Mouse (Mus musculus) thymus, postnatal 4 days (tissue): Measurements from ENCODE around the gene Gria1.

Experiments used
- DNase-seq: peaks from one replicate; pipeline ENCODE4 v3.0.0; 2021

Gria1 gene

DNA sequence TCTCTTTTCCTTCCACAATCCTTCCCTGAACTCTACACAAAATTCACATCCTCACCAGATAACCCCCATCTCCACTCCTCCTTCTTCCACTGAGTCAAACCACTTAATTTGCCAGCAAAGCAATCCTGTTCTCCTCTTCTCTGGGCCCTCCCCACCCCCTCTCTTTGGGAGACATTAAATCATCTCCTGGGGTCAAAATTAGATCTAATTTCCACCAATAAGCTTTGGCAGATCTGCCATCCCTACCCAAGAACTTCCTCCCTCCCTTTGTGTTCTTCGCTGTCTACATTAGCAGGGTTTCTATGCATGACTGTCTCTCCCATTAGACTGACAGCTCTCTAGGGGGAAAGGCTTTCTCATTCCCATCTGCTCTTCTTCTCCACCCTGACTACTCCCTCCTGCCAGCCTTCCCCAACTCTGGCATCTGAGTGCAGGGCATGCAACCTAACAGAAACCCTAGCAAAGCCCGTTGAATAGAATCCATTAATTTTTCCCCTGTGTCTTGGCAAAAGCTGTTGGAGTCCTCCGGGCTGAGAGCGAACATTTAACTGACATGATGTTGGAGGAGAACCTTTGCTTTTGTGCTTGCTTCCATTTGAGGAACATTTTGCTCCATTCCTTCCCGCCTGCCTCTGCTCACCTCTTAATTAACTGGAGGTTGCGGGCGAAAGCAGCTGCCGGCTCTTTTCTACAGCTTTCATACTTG, 59.2 kb downstream of the Gria1 start:
- DNase-seq = no peak

DNA sequence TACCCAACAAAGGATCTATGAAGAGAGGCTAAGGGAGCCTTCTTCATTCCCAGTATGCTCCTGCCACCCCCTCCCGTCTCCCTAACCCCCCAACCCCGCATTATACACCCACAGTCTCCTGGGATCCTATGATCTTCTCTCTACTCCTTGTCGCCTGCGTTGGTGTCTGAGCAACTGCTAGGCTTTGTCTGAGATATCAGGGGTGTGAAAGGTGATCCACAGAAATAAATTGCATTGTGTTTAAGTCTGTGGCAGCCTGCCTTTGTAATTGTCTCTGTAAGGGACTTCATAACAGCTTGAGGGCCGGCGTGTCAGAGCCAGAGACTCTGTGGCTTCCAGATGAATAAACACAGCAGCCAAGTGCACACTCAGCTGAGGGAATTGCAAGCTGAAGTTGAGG, 61.0 kb downstream of the Gria1 start:
- DNase-seq = no peak

DNA sequence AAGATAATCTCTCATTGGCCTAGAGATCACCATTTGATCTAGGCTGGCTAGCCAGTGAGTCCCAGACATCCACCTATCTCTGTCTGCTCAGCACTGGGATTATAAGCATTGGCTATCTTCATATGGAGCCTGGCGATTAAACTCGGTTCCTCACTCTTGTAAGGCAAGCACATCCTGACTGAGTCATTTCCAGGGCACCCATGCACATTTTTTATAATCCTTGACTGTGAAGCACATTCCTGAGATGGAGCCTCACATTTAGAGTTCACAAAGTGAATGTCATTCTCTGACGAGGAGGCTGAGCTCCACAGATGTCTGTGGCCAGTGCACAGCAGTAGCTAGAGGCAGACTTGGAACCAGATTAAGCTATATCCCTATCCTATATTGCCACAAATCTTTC, 68.2 kb downstream of the Gria1 start:
- no peak for DNase-seq

DNA sequence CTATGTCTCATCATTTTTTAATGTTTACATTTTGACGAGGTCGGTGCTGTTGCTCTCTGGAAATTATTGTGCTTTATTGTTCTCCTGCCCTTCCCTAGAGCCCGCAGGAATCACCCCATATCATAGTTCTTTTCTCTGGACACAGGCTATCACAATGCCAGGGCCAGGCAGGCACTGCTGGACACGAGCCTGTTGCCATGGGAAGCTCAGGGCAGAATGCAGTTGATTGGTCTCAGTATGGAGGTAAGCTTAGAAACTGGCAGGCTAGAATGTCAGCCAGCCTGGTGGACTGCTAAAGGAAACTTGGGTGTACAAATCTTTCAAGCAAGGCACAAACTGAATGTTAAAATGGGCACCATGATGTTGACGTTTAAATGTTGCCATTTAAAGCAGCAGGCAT, 78.3 kb downstream of the Gria1 start:
- DNase-seq = no peak

DNA sequence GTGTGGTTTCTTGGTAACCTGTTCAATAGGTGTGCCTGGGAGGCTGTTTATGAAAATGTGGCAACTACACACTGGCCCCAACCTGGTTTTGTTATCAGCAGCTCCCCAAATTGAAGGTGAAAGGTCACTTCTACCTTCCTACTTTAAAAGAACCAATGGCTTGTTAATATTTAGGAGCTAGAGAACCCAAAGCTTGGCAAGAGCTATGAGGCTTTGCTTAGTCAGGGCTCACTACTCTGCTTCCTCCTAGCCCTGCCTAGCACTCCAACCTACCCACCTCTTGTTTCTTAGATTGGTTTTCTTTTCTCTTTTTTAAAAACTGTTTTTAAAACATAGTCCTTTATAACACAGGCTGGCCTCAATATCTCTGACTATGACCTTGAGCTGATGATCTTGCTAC, 79.5 kb downstream of the Gria1 start:
- DNase-seq = no peak

DNA sequence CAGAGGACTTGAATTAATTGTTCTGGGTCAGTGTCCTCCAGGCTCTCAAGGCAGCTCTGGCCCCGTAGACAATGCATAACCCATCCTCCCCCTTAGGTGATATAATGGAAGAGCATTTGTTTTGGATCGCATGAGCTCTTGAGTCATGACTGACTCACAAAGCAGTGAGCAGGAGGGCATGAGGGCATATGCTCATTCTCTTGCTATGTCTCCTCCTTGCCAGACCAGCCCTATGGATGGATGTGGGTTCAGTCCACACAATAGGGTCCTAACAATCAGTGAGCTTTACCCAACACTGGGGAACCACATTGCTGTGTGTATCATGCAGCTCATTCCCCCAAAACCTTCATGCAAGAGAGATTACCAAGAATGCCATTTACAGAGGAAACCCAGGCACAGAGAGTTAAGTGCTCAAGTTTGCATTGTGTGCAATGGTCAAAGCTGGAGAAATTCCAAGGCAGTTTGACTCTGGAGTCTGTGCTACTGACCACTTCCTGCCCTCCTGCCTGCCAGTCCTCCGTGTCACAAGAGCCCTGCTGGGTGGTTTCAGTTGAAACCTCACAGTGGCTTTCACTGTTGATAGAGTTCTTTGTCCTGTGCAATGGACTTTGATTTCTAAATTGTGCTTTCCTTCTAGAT, 80.2 kb downstream of the Gria1 start:
- no peak for DNase-seq

DNA sequence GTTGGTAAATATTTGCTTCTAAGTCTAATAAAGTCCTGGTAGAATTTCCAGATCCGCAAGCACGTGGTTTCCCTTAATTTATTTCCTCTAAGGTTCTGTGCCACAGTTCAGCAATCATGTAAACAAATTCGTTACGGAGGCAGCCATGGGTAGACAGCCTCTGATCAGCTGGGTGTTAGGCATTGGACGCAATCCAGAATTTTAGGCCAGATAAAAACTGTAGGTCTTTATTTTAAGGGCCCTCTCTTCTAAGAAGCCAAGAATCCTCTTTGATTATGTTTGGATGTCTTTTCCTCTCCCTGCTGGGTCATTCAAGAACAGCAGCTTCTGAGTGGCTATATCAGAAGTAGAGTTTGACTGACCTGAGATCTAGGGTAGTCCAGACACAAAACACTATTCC, 89.3 kb downstream of the Gria1 start:
- DNase-seq = no peak

DNA sequence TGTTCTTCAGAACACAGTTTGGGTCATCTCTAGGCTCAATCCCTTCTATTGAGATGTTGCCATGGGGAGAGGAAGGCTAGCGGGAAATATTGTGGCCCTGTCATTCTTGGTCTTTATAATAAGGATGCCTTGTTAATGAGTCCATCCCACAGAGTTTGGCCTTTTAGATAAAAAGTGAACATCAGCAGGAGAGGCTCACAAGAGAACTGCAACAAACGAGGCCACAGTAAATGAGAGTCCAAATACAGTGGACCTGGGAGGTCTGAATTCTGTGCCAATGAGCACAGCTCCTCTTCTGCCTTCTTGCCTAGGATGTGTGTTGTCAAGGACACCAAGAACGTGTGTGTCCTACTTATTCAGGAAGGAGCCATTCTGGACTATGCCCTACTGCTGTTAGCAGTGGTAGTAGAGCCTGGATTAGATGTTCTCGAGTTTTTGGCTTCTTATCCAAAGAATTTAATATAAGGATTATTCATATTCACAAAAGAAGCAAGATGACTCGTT, 92.6 kb downstream of the Gria1 start:
- no peak for DNase-seq

DNA sequence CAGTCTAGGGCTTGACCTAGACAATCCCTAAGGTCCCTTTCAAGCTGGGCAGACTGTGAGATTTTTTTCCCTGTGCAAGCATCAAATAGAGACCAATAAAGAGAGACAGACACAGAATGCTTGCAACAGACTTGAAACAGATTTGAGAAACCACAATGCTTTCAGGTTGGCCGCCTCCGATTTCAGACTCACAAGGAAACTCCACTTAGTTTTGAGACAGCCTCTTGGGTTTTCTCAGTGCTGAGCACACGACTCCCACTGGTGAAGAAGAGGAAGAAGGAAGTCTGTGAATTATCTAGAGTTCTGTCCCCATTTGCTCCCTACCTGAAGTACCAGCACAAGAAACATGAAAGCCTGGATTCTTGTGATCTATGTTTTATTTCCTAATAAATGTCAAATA, 94.5 kb downstream of the Gria1 start:
- DNase-seq = no peak

DNA sequence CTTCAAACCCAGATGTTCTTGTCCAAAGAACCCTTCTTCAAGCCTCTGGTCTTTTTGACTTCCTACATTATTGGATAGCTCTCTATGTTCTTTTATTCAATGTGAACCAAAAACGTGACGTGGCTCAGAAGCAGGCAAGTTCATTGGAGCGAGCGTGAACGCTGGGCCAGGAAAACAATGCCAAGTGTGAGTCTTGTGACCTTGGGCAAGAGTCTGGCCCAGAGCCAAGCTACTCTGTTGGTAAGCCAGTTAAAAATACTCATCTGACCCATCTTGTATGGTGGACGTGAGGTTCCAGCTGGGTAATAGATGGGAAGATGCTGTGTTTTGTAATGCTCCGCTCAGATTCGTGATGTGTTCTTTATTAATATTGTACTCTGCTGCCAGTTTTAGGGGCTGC, 101.2 kb downstream of the Gria1 start:
- DNase-seq = no peak

DNA sequence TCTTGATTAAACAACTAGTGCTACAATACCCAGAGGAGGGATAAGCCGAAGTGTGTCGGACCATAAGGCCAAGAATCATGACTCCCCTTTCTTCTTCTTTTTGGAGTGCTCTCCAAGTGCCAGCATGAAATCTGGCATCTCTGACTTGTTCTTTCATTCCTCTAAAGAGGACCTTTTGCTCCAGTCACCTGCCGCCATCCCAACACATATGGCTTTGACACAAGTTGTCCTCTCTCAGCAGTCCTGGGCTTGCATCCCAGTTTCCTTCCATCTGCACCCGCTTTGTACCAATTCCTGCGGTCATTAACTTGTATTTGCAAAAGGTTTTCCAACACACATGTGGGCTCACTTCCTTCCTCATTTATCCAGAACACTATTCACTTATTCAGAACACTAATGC, 103.2 kb downstream of the Gria1 start:
- no peak for DNase-seq

DNA sequence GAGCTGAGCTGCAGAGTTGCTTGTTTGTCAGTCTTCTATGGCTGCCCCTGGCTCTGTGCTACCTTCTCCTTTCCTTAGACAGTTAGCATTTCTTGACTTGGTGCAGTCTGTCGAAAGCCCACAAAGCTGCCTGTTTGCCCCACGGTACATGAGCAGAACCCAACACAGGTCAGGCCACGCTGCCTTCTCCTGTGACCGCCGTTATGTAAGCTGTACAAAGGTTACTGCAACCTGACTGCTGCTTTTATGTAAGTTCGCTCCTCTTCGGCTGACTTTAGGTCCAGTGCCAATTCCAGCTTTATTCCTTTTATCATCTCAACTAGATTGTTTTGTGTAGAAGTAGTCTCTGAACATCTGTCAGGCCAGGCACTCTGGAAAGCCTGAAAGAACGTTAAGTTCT, 115.9 kb downstream of the Gria1 start:
- no peak for DNase-seq

DNA sequence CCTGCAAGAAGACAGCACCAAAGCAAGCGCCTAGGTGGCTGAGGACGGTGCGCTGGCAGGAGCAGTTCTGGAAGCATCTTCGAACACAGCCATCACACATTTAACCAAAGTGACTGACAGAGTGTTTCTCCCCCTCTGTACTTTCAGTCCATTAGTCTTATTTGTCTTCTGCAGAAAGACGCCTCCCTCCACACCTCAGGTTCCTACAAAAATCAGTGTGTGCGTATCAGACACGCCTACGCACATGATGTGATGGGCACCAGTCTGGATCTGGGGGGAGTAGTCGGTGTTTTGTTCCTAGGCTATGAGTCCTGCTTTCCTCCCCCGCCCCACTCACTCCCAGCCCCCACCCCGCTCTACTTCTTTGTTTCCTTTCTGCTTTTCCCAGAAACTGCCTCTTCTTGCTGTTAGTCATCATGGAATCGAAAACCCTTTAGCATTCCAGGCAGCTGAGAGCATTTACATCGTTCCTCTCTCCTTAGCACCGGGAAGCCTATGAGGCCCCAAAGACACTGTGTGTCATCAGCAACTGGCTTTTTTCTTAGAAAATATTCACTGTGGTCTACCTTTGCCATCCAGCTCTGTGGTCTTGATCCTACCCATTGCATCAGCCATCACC, 129.1 kb downstream of the Gria1 start:
- DNase-seq = no peak

DNA sequence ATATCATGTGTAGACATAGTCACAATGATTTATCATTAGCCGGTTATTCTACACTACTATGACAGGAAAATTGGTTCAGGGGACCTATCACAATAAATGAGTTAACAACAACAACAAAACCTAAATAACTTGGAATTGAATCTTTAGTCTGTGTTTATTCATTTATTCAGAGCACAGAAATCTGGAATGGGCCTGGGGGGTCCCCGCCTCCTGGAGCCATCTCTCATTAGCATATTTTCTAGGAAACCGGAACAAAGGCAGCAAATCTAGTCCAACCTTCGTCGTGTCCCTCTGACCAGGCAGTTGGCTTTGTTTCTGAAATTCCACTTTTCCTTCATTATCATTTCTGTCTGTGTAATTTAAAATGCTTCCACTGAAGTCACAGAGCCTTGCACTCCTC, 132.5 kb downstream of the Gria1 start:
- no peak for DNase-seq

DNA sequence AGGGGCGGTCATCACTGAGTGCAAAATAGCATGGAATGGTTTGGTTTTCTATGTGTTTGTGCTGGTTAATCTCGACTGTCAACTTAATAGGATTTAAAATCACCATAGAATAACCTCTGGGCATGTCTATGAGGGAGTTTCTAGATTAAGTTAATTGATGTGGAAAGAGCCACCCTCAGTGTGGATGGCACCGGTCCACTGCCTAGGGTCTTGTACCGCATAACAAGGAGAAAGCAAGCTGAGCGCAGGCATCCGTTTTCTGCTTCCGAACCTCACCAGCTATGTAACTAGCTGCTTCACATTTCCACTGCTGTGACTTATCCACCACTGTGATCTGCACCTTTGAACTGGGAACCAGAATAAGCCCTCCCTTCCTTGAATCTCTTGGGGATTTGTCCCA, 134.0 kb downstream of the Gria1 start:
- no peak for DNase-seq

DNA sequence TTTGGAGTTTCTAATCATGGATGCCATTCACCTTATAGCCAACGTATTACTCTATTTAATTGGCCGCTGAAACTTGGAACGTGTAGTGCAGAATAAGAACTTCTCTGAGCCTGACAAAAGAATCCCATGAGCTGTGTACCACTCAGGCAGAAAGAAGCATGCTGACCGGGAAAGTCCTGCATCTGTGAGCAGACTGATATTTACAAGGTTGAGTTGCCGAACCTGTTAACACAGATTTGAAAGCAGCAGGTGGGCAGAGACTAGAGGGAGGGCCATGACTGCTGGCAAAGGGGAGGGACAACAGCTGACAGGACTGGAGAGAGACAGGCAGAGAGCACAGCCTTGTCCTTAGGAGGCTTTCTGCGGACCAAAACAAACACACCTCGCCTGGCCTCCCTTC, 134.5 kb downstream of the Gria1 start:
- DNase-seq = no peak

DNA sequence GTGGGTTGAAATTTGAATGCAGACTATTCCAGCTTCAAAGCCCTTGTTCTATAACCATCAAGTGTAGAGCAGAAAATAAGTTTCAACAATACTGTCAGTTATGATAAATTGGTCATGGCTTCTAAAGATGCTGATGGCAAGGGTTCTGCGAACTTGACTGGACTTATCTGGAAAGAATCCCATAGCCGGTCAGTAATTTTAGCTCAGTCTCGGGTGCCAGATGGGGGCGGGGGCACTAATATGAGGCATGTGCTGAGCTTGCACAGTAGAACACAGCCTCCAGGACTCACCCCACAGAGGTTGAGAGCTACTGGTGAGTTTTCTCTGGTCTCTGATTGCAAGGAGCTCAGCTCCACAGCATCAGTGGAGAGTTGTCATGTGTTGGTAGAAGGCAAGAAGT, 140.5 kb downstream of the Gria1 start:
- DNase-seq = no peak

DNA sequence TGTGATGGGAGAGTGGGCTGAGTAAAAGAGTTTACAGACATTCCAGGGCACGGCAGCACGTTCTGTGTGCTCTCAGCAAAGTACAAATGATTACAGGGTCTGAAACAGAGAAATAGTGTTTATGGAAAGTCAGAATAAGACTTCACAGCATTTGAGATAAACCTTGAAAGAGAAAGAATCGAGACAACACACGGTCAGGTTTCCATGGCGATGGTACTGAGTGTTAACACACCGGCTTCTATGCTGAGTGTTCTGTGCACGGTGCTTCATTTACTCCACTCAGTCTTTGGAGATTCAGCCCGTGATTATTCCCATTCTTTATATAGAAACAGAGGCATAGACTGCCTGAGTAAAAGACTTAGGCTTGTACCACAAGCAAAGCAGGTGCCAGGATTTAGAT, 143.8 kb downstream of the Gria1 start:
- DNase-seq = no peak

DNA sequence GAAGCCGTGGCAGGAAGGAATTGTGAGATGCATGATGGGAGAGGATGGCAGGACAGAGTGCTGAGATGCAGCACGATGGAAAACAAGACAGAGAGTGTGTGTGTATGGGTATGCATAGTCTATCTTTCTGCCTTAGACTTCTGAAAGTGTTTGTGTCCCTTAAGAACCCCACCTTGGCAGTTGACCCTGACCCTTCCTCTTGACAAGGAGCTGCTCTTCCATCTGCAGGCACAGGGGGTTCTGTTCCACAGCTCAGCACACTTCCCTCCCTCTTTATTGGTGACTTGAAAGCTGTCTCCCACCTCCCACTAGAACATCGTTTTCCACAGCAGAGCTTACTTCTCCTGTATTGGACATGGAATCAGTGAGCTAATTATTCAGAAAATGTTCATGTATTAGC, 148.2 kb downstream of the Gria1 start:
- DNase-seq = no peak

DNA sequence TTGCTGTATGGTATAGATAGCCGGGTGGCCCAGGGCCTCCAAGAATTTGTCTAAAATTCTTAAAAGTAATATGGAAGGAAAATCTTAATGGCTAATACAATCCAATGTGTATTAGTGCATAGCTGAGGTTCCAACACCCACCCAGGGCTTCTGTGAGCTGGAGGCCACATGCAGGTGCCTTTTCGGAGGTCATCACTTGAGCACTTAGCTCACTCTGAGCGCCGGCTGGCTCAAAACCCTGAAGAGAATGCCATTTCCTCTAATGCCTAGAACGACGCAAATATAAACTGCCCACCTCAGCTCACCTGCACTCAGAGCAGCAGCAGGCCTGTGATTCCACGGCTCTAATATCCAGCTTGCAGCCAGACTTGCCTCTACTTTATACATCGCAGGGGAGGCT, 148.9 kb downstream of the Gria1 start:
- no peak for DNase-seq

DNA sequence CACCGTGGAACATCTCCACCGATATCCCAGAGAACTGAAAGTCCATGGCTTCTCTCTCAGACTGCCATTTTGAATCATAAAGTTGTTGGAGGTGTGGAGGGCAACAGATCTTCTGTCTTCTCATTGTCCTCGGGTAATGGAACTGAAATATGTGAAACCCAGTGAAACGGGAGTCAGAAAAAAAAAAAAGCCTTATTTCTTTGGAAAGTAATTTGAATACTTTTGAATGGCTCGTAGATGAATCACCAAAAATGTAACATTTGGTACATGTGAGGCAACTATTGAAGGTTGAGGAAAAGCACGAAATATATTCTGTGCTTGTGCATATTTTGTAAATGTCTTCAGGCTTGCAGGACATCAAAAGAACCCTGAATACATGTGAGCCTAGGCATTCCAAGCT, 151.7 kb downstream of the Gria1 start:
- DNase-seq = no peak

DNA sequence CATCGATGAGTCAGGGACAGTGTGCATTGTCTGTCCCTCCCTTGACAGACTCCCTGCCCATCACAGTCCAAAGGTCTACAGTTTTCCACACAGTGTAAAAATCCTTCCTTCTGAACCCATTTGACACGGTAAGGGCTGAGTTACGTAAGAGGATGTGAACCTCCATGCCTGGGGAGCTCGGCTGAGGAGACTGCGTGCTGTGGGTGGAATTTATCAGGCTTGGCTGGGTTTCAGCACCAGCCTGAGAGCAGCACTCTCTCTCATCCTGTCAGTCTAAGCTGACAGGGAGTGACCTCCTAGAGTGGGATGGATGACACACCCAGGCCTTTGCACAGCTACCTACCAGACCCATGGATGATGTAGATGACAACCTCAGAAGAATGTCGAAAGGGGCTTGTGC, 158.9 kb downstream of the Gria1 start:
- DNase-seq = no peak

DNA sequence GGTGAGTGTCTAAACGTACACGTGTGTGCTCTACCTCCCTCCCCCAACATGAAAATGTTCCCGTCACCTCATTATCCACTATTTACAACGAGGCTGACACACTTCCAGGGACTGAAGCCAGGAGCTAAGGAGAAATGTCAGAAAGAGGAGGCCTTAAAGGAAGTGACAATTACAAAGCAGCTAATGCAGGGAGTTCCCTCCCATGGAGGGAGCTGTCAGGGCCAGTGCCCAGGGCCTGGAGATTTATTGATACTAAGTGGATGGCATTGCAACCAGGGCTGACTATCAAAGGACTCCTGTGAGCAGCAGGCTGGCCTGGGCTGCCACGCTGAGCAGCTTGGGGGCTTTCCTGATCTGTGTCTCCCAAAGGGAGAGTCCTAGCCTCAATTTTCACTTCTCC, 163.0 kb downstream of the Gria1 start:
- DNase-seq = no peak

DNA sequence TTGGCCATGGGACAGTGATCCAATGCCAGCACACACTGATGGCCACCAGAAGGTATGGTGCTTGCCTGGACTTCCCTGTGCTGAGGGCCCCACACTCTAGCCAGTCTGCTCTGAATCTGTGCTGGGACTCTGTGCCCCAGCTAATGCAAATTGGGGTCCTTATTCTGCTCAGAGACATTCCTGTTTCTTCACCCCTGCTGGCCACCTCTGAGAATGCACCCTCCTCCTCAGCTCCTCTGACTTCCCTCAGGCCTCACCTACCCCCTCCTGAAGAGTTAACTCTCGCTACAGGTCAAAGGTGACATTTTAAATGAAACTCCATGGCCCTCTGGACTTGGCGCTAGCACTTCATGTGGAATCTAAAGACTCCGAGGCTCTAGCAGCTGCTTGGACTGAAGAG, 165.4 kb downstream of the Gria1 start:
- peak; percentile 20 for DNase-seq

DNA sequence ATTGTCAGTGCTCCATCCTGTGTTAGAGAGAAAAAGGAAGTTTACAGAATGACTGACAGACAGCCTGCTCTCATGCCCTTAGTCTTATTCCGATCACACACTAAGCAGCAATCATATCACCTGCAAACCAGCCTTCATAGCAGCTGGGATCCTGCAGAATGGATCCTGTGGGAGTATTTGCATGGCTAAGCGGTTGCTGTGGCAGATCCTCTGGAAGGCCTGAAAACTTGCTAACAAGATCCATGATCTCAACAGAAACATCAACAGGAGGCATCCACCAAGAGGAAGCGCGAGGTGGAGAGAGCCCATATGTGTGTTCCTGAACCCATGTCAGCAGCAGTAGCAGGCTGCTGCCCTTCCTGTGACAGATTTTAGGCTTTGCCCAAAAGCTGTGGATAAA, 173.0 kb downstream of the Gria1 start:
- no peak for DNase-seq
